Mouse (Mus musculus): ENCODE data around the gene Dlg3.
A peak's percentile ranks its signal among the peaks of the same experiment; 100 is the strongest.

Dlg3 gene

DNA sequence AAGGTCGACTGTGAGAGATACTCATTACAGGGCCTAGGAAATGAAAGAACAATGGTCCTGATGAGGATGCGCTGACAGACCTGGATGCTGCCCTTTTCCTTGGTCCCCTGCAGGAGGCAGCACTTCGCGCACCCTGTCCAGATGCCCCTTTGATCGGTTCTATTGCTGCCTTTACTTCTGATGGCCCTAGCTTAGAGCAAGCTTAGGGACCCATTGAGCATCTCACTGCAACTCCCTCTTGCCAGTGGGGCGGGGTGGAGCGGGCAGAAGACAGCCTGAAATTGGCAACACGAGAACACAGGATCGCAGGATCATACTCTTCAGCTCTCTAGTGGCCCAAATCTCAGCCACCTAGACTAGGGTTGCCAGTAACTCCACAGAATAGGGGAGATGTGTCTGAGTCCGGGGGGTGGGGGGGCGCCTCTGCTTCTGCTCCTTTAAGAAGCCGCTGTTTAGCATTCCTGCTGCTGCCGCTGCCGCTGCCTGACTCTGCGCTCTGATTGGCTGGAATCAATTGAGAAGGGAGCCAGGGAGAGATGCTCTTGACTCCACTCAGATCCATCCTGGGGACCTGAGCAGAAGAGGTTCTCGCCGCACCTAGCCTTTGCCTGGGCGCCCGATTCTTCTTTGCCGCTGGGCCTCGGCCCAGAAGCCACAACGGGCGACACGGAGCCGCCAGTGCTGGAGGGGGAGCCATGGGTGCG, at the start of gene Dlg3:
Dlg3 (plus strand) TSS at position 542 of the 704 bp plus-strand sequence.
- peak; percentile 95 for DNase-seq (ENCODE audit: low read depth, low spot score)

DNA sequence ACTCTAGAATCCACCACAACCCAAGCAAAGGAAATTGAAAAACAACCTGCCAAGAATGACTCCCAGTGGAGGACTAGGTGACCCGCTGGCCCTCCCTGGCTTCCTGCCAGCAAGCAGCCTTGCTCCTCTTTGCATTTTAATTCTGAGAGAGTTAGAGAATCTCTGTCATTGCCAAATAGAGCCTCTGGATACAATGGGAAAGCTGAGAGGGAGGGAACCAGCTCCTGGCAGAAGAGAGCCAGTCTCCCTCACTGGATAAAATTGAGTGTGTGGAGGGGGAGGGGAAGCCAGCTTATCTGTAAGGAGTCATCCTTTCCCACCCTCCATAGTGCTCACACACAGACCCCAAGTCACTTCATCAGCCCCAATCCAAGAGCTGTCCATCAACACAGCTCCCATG, 38.6 kb upstream of the Dlg3 start:
- no peak for DNase-seq (ENCODE audit: low read depth, low spot score)

DNA sequence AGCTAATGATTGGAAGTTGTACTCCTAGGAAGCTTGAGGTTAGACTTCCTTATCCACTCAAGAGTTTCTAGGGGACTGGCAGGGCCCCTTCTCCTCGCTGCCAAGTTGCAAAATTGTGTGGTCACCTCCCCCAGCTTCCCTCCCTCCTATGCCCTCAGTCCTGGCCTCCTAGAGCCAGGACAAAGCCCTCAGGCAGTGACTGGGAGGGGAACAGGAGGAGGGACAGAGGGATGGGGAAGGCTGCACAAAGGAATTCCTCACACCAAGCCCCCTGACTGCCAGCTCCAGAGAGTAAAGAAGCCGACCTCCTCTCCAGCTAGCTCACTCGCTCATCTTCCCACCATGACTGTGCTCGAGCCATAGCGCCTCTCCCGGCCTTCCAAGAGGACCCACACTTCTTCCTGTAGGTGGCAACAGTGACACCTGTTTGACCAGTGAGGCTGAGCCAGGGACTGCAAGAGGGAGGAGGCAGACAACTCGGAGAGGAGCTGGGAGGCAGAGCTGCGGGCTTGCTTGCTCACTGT, 37.8 kb upstream of the Dlg3 start, which contains the start of gene Gdpd2:
Gdpd2 (plus strand) TSS at position 209 of the 524 bp plus-strand sequence.
- DNase-seq (ENCODE audit: low read depth, low spot score) = peak; percentile 81

DNA sequence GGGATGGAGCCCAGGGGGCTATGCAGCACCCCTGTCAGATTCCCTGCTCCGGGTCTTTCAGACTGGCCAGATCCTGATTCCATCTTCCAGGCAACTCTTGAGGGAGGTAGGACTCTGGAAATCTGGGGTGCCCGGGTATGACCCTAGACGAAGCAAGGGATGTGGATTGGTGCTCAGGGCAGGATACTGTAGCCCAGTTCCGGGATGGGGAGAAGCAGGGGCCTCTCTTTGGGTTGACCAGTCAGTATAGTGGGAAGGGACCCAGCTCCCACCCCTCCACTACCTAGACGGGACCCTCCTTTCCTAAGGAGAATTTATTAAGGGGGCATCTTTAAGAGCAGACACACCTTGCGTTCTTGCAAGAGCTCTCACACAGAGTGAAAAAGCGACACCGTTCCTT, 37.3 kb upstream of the Dlg3 start:
- DNase-seq (ENCODE audit: low read depth, low spot score) = no peak

DNA sequence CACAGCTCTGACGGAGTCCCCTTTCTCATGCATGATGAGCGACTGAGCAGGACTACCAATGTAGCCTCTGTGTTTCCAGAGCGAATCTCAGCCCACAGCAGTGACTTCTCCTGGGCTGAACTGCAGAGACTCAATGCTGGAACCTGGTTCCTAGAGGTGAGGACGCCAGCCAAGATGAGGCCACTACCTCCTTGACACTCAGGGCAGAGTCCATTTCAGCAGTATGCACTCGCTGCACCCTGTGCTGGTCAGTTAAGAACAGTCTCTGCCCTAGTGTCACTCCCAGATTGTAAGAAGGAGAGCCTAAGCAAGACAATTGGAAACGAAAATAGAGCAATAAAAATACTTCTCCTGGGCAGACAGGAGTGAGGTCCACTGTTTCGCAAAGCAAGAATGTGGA, 33.2 kb upstream of the Dlg3 start:
- no peak for DNase-seq (ENCODE audit: low read depth, low spot score)

DNA sequence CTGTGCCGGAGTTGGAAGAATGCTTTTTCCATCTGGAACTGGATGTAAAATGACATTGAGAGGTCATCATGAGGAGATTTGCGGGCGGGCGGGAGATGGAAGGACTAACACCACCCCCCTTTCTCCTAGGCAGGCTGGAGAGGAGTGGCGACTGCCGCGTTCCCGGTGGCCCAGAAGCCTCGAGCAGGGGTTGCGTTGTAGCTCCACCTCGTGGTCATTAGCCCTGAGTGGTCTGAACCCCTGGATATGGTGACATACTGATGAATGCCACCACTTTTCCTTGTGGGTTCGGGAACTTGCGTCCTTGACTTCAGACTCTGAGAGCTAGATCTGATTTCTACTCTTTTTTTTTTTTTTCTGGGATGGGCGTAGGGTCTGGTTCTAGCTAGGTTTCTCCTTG, 28.6 kb upstream of the Dlg3 start:
- DNase-seq (ENCODE audit: low read depth, low spot score) = peak; percentile 80

DNA sequence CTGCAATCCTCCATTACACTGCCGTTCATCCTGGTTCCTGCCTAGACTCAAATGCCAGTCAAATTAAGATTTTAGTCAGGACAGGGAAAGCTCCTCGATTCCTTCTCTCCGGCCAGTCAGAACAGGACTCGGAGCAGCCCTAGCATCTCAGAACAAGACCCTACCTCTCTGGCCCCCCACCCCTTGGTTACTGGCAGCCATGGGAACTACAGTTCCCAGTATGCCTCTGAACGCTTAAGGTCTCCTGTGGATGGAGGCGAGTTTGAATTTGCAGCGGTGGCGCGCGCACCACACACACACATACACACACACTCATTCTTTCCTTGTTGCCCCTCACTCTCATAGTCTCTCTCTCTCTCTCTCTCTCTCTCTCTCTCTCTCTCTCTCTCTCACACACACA, 28.1 kb upstream of the Dlg3 start:
- DNase-seq (ENCODE audit: low read depth, low spot score) = peak; percentile 49

DNA sequence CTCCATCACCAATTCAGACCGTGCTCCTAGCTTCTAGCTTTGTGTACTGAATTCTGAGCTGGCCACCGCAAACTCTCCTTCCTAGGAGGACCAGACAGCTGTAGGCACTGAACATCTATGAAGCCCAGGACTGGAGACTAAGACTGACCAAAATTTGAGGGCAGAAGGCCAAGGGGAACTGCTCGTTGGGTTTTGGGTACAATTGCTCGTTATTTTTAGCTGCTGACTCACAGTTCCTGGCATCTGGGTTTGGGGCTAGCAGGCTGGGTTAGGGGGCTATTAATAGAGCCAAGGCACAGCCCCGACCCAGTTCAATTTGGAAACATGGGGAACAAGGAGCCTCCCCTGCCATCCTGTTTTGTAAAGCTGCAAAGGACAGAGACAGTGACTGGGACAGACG, 26.7 kb upstream of the Dlg3 start:
- DNase-seq (ENCODE audit: low read depth, low spot score) = peak; percentile 63

DNA sequence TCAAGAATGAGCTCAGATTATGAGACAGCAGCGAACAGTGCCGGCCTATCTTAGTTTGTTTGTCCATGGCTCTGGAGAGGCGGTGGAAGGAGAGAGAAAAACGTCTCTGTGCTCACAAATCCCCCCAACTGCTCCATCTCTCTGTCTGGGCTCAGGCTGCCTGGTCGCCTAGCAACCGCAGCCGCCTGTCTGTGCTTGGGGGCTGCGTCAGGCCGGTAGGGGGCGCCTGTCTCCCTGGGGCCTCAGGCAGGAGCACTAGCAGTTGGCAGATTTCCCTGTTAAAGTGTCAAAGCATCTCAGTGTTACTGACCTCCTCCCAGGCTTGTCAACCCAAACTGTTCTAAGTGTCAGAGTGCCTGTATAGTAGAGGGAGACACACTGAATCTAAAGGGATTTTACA, 25.6 kb upstream of the Dlg3 start:
- DNase-seq (ENCODE audit: low read depth, low spot score) = peak; percentile 85

DNA sequence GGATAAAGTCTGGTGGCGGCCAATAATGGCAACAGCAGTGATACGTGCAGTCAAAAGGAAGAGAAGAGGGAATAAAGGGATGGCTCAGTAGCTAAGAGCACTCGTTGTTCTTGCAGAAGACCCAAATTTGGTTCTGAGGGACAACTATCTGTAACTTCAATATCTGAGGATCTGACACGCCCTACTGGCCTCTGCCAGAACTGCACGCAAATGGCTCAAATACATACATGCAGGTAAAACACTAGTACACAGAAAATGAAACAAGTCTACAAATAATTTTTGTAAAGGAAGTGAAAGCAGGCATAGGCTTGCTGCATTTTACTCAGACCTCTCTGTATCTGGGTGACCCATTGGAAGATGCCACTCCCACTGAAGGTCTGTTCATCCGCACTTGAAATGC, 1.7 kb upstream of the Dlg3 start:
- DNase-seq (ENCODE audit: low read depth, low spot score) = no peak

DNA sequence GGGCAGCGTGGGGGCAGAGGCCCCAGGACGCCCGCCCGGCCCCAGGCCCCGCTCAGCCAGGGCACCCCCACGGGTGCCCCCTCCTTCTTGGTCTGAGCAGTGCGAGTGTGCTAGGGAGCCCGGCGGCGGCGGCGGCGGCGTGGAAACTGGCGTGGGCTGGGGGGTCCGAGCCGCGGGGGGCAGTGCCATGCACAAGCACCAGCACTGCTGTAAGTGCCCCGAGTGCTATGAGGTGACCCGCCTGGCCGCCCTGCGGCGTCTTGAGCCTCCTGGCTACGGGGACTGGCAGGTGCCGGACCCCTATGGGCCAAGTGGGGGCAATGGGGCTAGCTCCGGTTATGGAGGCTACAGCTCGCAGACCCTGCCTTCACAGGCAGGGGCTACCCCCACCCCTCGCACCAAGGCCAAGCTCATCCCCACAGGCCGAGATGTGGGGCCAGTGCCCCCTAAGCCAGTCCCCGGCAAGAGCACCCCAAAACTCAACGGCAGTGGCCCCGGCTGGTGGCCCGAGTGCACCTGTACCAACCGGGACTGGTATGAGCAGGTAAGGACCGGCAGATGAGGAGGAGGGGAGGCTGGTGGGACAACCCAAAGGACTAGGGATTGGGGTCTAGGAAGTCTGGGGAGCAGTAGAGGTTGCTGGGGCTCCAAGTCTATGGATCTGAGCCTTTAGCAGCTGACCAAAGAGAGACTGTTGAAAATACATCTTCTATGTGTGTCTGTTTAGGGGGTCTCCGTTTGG, 534 bp downstream of the Dlg3 start:
- DNase-seq (ENCODE audit: low read depth, low spot score) = no peak

DNA sequence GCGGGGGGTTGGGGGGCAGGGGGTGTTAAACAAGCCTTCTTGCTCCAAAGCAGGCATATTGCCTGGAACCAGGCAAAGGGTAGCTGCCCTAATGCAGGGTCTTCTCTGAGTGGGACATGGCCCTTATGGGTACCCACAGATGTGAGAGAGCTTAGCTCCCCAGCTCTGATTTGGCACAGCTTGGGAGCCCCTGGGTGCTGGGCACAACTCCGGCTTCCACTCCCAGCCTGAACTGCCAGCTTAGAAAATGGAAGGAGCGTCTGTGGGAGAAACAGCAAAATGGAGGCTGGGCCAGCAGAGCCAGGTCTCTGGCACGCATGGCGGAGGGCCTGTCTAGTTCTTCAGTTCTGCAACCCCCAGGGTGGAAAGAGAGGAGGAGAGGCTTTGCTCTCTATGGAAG, 1.8 kb downstream of the Dlg3 start:
- peak; percentile 43 for DNase-seq (ENCODE audit: low read depth, low spot score)

DNA sequence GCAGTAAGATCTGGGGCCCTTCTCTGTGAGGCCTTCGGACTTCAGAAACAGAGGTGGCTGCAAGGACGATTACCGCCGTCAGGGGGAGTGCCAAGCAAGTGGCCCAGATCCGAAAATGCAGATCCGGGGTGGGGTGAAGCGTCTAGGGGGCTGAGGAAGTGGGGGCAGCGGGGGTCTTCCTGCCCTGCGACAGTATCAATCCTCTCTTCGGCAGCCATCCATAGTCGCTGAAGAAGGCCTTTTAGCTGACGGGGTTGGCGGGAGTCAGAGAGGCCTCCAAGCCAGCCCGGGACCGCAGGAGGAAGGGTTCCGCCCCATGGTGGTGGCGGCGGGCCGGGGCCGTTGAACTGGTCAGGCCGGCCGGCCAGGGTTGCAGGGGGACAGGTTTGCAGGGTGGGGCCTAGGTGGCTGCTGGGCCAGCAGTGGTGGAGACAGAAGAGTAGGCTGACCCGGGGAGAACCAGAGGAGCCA, 6.9 kb downstream of the Dlg3 start:
- DNase-seq (ENCODE audit: low read depth, low spot score) = peak; percentile 62

DNA sequence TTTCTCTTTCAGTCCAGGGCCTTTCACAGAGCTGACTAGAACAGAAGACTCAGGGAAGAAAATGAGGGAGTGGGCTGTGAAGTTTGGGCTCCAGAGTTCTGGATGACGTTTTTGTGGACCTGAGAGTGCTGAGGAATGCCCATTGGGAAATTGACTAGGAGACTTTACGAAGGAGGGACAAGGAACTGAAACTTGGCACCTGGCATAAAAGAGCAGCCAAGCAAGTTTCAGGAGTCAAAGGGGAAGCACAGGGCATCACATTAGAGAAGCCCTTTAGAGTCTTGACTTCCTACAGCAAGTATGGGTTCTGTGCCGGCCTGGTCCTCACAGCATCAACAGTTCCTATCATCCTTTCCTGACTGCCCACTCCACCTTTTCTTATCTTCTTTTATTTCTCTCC, 7.9 kb downstream of the Dlg3 start:
- no peak for DNase-seq (ENCODE audit: low read depth, low spot score)

DNA sequence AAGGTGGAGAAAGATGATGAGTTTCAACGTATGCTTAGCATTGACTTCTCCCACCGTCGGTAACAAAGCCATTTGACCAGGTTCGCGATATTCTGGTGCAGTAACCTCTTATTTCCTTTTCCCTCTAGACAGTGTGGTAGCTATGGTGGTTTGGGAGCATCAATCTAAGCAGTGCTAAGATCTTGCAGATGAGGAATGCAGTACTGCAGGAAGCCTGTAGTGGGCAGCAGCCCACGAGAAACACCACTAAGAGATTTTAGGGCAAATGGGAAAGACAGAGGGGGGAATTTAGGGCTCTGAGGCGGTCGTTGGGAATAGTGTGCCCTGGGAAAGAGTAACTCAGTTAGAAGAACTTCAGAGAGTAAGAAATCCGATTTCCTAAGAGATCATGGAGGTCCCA, 9.0 kb downstream of the Dlg3 start:
- DNase-seq (ENCODE audit: low read depth, low spot score) = peak; percentile 82

DNA sequence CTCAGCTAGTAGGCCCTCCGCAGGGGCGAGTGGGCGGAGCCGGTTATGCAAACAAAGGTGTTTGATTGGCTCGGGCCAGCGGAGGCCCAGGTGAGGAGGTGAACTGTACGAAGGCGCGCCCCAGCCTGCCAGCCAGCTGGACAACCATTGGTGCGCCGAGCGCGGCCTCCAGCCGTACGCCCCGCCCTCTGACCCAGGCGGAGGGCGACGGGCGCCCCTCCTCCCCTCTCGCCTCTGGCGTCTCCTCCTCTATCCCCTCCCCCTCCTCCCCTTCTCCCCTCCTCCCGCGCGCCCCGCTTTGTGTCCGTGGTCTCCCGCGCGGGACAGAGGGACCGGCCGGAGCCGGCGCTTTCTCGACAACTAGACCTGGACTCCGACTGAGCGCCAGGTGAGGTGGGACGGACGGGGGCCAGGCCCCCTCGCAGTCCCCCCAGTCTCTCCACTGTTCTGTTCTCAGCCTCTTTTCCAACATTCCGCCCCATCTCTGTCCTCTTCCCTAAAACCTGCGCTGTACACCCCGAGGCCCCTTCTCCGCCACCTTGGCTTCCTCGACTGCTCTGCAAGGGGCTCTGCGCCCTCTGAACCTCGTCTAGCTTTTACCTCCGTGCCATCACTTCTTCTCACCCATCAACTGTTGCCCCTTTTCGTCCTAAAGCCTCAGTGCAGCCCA, 9.6 kb downstream of the Dlg3 start:
- DNase-seq (ENCODE audit: low read depth, low spot score) = peak; percentile 79

DNA sequence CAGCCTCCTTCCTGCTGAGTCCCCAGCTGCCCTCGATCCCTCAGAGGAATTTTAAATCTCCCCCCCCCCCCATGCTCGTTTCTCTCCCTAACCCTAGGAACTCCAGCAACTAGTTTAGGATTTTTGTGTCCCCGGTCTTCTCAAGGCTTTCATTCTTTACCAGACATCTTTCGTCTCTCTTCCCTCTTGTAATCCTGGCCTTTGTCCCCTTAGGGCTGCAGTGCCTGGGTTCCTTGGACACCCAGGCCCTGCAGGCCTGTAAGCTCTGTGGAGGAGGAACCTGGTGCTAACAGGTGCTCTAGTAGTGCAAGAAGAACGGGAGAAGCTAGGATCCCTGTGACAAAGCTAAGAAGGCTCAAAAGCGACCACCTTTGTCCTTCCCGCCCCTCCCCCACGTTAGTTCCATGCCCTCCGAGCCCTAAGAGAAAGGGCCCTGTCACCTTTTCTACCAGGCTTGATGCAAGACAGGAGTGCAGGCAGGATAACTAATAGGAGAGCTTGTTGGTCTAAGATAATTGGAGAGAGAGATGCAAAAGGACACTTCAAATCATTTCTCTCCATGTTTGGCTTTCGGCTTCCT, 10.2 kb downstream of the Dlg3 start:
- no peak for DNase-seq (ENCODE audit: low read depth, low spot score)

DNA sequence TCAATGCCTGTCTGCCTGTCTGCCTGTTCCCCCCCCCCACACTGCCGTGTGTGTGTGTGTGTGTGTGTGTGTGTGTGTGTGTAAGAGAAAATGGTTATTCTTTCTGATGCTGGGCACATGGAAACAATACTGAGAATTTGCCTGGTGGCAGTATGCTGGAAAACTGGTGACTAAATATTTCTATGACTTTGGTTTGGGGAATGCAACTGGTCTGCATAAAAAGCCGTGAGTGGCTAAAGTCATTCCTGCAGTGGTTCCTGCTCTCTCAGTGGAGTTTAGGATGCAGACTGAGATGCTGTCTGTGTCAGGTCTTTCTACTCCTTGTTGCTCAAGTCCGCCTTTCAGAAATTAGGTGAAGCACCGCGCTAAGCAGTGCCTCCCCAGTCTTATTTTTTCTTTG, 10.9 kb downstream of the Dlg3 start:
- DNase-seq (ENCODE audit: low read depth, low spot score) = no peak

DNA sequence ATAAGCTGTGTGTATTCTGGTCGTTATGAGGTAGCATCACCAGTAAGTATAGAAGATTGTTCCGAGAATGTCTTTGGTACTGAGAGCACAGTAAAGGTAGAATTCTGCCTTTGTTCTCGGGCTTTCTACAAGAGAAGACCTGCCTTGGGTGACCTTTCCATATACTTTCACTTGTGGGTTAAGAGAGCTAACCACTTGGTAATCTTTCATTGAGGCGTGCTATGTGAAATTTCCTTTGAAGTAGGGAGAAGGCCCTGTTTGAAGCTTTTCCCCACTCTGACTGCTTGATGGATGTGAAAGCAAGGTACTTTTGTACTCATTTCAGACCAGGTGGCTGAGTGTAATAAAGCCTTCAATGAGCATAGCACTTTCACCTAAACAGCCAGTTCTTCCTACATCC, 21.8 kb downstream of the Dlg3 start:
- DNase-seq (ENCODE audit: low read depth, low spot score) = no peak

DNA sequence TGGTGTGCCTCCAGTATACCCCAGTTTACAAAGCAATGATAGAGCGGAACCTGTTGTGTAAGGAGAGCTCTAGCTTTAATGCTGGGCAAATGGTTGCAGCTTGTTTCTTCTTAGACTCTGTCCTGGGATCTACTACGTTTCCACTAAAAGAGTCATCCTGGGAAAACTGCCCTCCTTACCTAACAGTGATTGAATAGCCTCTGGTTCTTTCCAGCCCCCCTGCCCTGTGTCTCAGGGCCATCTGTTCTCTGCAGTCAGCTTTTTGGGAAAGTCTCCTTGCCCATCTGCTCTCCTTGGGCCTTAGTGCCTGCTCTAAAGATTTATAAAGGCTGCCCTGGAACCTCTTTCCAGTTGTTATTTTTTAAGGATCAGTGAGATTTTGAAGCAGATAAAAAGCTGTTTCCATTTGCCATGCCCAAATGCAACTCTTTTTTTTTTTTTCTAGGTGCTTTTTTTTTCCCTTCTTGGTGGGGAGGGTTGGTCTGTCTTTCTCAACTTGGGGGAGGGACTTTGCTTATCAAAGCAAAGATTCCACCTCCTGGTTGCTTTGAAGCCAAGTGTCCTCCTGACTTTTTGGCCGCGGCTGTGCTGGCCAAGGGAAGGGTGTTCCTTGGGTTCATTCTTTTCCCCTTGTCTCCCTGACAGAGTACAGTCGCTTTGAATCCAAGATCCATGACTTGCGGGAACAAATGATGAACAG, 28.7 kb downstream of the Dlg3 start:
- DNase-seq (ENCODE audit: low read depth, low spot score) = peak; percentile 84

DNA sequence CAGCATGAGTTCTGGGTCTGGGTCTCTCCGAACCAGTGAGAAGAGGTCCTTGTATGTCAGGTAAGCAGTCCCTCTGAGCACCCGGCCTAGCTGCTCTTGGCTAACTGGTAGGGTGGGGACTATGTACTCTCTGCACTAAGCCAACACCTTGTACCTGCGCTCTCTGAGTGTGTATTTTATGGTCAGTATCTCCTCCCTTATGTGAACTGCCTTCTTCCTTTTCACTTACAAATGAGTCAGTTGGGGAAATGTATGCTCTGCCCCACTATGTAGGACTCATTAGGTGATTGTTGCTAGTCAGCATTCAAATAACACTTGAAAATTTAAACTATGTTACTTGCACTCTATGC, 29.2 kb downstream of the Dlg3 start:
- DNase-seq (ENCODE audit: low read depth, low spot score) = no peak

DNA sequence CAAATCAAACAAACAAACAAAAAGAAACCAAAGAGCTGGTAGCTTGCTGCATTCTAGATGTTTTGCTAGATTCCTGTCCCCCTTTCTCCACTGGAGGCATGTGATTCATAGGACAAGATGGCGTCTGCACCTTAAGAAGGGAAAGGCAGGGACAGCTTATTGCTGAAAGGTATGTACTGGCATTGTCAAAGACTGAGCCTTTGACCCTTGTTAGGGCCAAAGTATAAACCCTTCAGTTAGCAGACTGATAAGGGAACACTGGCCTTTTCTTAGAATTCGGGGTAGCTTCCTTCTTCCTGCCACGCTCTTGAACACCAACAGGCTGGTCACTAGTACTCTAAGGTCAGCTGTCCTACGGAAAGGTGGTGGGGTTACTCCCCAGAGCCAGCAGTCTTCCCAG, 29.8 kb downstream of the Dlg3 start:
- no peak for DNase-seq (ENCODE audit: low read depth, low spot score)

Data from brain, adult 2 months (tissue).